Mouse (Mus musculus) kidney, embryonic 15.5 days (tissue): ENCODE data around the gene Sgms1. TPM values are rescaled to one million over a fixed set of nuclear protein-coding genes. Genes with fewer than 3 reads are reported as not detected.
A peak's percentile ranks its signal among the peaks of the same experiment; 100 is the strongest.

Experiments
- ATAC-seq: fragments of 200-750 bp; cut with Nextera tagmentation; replicated peaks from 2 replicates; pipeline ENCODE4 v1.8.0; 2017; ENCODE audit warnings: moderate TSS enrichment; ENCODE audit not compliant: low FRiP score
- H3K27ac ChIP-seq: fragments of 300-500 bp; sonication (generic); 2 replicates; pipeline ENCODE4 v1.5.1; 2015; ENCODE audit warnings: mild to moderate bottlenecking, inconsistent platforms
- H3K27me3 ChIP-seq: fragments of 300-500 bp; sonication (generic); 2 replicates; pipeline ENCODE4 v1.6.1; 2015; ENCODE audit warnings: inconsistent platforms
- H3K36me3 ChIP-seq: fragments of 300-500 bp; sonication (generic); 2 replicates; pipeline ENCODE4 v1.6.1; 2015; ENCODE audit warnings: inconsistent platforms
- H3K4me1 ChIP-seq: fragments of 300-500 bp; sonication (generic); 2 replicates; pipeline ENCODE4 v1.6.1; 2015; ENCODE audit warnings: inconsistent platforms
- H3K4me2 ChIP-seq: fragments of 300-500 bp; sonication (generic); 2 replicates; pipeline ENCODE4 v1.6.1; 2015; ENCODE audit warnings: moderate library complexity, mild to moderate bottlenecking, inconsistent platforms
- H3K4me3 ChIP-seq: fragments of 300-500 bp; sonication (generic); replicated peaks from 2 replicates; pipeline ENCODE4 v1.5.1; 2015; ENCODE audit warnings: mild to moderate bottlenecking, inconsistent platforms
- H3K9ac ChIP-seq: fragments of 300-500 bp; sonication (generic); 2 replicates; pipeline ENCODE4 v1.6.1; 2015; ENCODE audit warnings: mild to moderate bottlenecking, inconsistent platforms
- H3K9me3 ChIP-seq: fragments of 300-500 bp; sonication (generic); replicated peaks from 2 replicates; pipeline ENCODE4 v1.6.1; 2016; ENCODE audit warnings: inconsistent platforms
- WGBS: fragments of 180-500 bp; shearing (Covaris S2); methylation state at CpG from one replicate; pipeline ENCODE4 v1.1.7; 2015; ENCODE audit warnings: mixed read lengths; 5-methylcytosine and 5-hydroxymethylcytosine counted together
- polyA plus RNA-seq: library from polyadenylated mRNA; unstranded; fragments of >200 nt; fragmentation: Nextera tagmentation; extraction: Ambion mirVana; gene quantifications from 2 replicates; pipeline ENCODE4 v1.2.1, GENCODE M21; 2015

The Sgms1 gene
- polyA plus RNA-seq, 1 experiment from 2014 or later = 57.0 TPM

- ATAC-seq = no peak
- 89% methylated on average over 5 of the region's 5 CpGs for WGBS
- H3K4me1 ChIP-seq = peaks cover 32% of the 10 kb centered on the region
Measured at GRCm38 (mm10) chr19:32329511-32329910, 60.0 kb downstream of the Sgms1 start.

GRCm38 (mm10) chr19:32328089-32328828 is 61.3 kb downstream of the Sgms1 start:
- Histone ChIP-seq H3K36me3 (no peaks in the 10 kb centered on the region), H3K4me3 (no peak overlapping the region), H3K27me3 (no peaks in the 10 kb centered on the region), H3K4me1 (peaks cover 41% of the 10 kb centered on the region), H3K4me2 (no peak overlapping the region), H3K9ac (no peak overlapping the region), H3K27ac (no peak overlapping the region), H3K9me3 (no peaks in the 10 kb centered on the region)
- 63% methylated on average over 2 of the region's 2 CpGs for WGBS
- no peak for ATAC-seq

More at GRCm38 (mm10) chr19:32329511-32329910, 60.0 kb downstream of the Sgms1 start:
- Histone ChIP-seq H3K27me3 (no peaks in the 10 kb centered on the region), H3K4me3 (no peak overlapping the region), H3K27ac (no peak overlapping the region), H3K4me2 (no peak overlapping the region), H3K9me3 (no peaks in the 10 kb centered on the region), H3K36me3 (no peaks in the 10 kb centered on the region), H3K9ac (no peak overlapping the region)

GRCm38 (mm10) chr19:32326621-32327021 is 62.9 kb downstream of the Sgms1 start:
- no peak overlapping the region for H3K4me3 ChIP-seq
- H3K27me3 ChIP-seq = no peaks in the 10 kb centered on the region
- 18% methylated on average over 4 of the region's 4 CpGs for WGBS
- no peaks in the 10 kb centered on the region for H3K9me3 ChIP-seq
- H3K36me3 ChIP-seq = no peaks in the 10 kb centered on the region
- ATAC-seq = no peak
- peaks cover 58% of the 10 kb centered on the region for H3K4me1 ChIP-seq
- no peak overlapping the region for H3K9ac ChIP-seq
- peak overlapping the region; percentile 30 for H3K27ac ChIP-seq
- no peak overlapping the region for H3K4me2 ChIP-seq

- Histone ChIP-seq H3K36me3 (no peaks in the 10 kb centered on the region), H3K27me3 (no peaks in the 10 kb centered on the region), H3K9me3 (no peaks in the 10 kb centered on the region), H3K4me1 (peaks cover 62% of the 10 kb centered on the region), H3K4me2 (no peak overlapping the region), H3K27ac (peak overlapping the region; percentile 30), H3K9ac (no peak overlapping the region), H3K4me3 (no peak overlapping the region)
- WGBS = 65% methylated on average over 3 of the region's 3 CpGs
- ATAC-seq = no peak
Measured at GRCm38 (mm10) chr19:32326156-32326555, 63.4 kb downstream of the Sgms1 start.

- H3K27ac ChIP-seq = peak overlapping the region; percentile 63
- H3K4me1 ChIP-seq = peaks cover 72% of the 10 kb centered on the region
- no peak overlapping the region for H3K4me2 ChIP-seq
- peak; percentile 68; the same call in 1 of the 2 replicates for ATAC-seq
- H3K9ac ChIP-seq = no peak overlapping the region
- H3K27me3 ChIP-seq = no peaks in the 10 kb centered on the region
- no peaks in the 10 kb centered on the region for H3K36me3 ChIP-seq
- WGBS = 37% methylated on average over 10 of the region's 10 CpGs
- no peaks in the 10 kb centered on the region for H3K9me3 ChIP-seq
- H3K4me3 ChIP-seq = no peak overlapping the region
Measured at GRCm38 (mm10) chr19:32325100-32325768, 64.3 kb downstream of the Sgms1 start.

GRCm38 (mm10) chr19:32324550-32324949 is 65.0 kb downstream of the Sgms1 start:
- Histone ChIP-seq H3K4me2 (no peak overlapping the region), H3K4me1 (peaks cover 79% of the 10 kb centered on the region), H3K27me3 (no peaks in the 10 kb centered on the region), H3K9me3 (no peaks in the 10 kb centered on the region), H3K36me3 (no peaks in the 10 kb centered on the region), H3K4me3 (no peak overlapping the region), H3K9ac (no peak overlapping the region), H3K27ac (peak overlapping the region; percentile 63)
- ATAC-seq = 0 out of 2 replicates have a peak, but pooled peaks have one; percentile 3
- WGBS = 92% methylated on average over 1 of the region's 1 CpGs

GRCm38 (mm10) chr19:32323070-32323469 is 66.4 kb downstream of the Sgms1 start:
- WGBS = 58% methylated on average over 11 of the region's 11 CpGs
- H3K36me3 ChIP-seq = no peaks in the 10 kb centered on the region

GRCm38 (mm10) chr19:32322429-32323035 is 67.0 kb downstream of the Sgms1 start:
- peak overlapping the region; percentile 90 for H3K27ac ChIP-seq
- 0 out of 2 replicates have a peak overlapping the region, but pooled peaks have one; percentile 7 for H3K9ac ChIP-seq
- peaks cover 78% of the 10 kb centered on the region for H3K4me1 ChIP-seq
- no peaks in the 10 kb centered on the region for H3K36me3 ChIP-seq
- no peaks in the 10 kb centered on the region for H3K9me3 ChIP-seq
- ATAC-seq = peak; percentile 62
- H3K4me3 ChIP-seq = peak overlapping the region; percentile 24
- H3K4me2 ChIP-seq = peak overlapping the region; percentile 39
- WGBS = 28% methylated on average over 3 of the region's 3 CpGs
- no peaks in the 10 kb centered on the region for H3K27me3 ChIP-seq

More at GRCm38 (mm10) chr19:32323070-32323469, 66.4 kb downstream of the Sgms1 start:
- H3K4me2 ChIP-seq = peak overlapping the region; percentile 39
- peak; percentile 41; the same call in 1 of the 2 replicates for ATAC-seq
- no peaks in the 10 kb centered on the region for H3K9me3 ChIP-seq
- no peak overlapping the region for H3K9ac ChIP-seq
- H3K4me3 ChIP-seq = no peak overlapping the region
- H3K27me3 ChIP-seq = no peaks in the 10 kb centered on the region
- peak overlapping the region; percentile 90 for H3K27ac ChIP-seq
- H3K4me1 ChIP-seq = peaks cover 82% of the 10 kb centered on the region

GRCm38 (mm10) chr19:32320366-32320666 is 69.2 kb downstream of the Sgms1 start:
- H3K9me3 ChIP-seq = no peaks in the 10 kb centered on the region
- no peaks in the 10 kb centered on the region for H3K36me3 ChIP-seq
- ATAC-seq = no peak
- 44% methylated on average over 4 of the region's 4 CpGs for WGBS
- no peaks in the 10 kb centered on the region for H3K27me3 ChIP-seq
- H3K9ac ChIP-seq = no peak overlapping the region
- peak overlapping the region; percentile 37; the same call in 1 of the 2 replicates for H3K27ac ChIP-seq
- H3K4me3 ChIP-seq = no peak overlapping the region
- no peak overlapping the region for H3K4me2 ChIP-seq
- peaks cover 61% of the 10 kb centered on the region for H3K4me1 ChIP-seq

GRCm38 (mm10) chr19:32319531-32320365 is 69.8 kb downstream of the Sgms1 start:
- H3K9me3 ChIP-seq = no peaks in the 10 kb centered on the region
- peaks cover 55% of the 10 kb centered on the region for H3K4me1 ChIP-seq
- WGBS = 35% methylated on average over 12 of the region's 12 CpGs
- ATAC-seq = peak; percentile 19; the same call in 1 of the 2 replicates
- no peaks in the 10 kb centered on the region for H3K36me3 ChIP-seq
- H3K9ac ChIP-seq = no peak overlapping the region
- H3K27me3 ChIP-seq = no peaks in the 10 kb centered on the region
- H3K4me3 ChIP-seq = no peak overlapping the region
- no peak overlapping the region for H3K4me2 ChIP-seq
- H3K27ac ChIP-seq = peak overlapping the region; percentile 37; the same call in 1 of the 2 replicates

- Histone ChIP-seq H3K9ac (no peak overlapping the region), H3K9me3 (no peaks in the 10 kb centered on the region), H3K4me3 (no peak overlapping the region), H3K4me2 (no peak overlapping the region), H3K4me1 (peaks cover 48% of the 10 kb centered on the region), H3K27me3 (no peaks in the 10 kb centered on the region), H3K27ac (0 out of 2 replicates have a peak overlapping the region, but pooled peaks have one; percentile 32), H3K36me3 (no peaks in the 10 kb centered on the region)
- ATAC-seq = no peak
- WGBS = 31% methylated on average over 1 of the region's 1 CpGs
Measured at GRCm38 (mm10) chr19:32319057-32319456, 70.5 kb downstream of the Sgms1 start.
